Mouse (Mus musculus) CH12.LX (cell line): Measurements from ENCODE around the gene Gm7579. TPM values are rescaled to one million over a fixed set of nuclear protein-coding genes. Genes with fewer than 3 reads are reported as not detected.
"Not testable (repeated sequence)": the region's sequence is repeated elsewhere in the genome, so short reads cannot be mapped to it uniquely, and the experiment has no call there.

Source experiments
- DNase-seq: peaks from one replicate; pipeline ENCODE4 v3.0.0-alpha.2; 2013; ENCODE audit errors: extremely low read depth
- H3K27ac ChIP-seq: 2 replicates; pipeline ENCODE4 v1.5.1; 2012; ENCODE audit warnings: low read depth, mild to moderate bottlenecking, control low read depth, moderate library complexity; ENCODE audit not compliant: insufficient read depth
- H3K27me3 ChIP-seq: replicated peaks from 2 replicates; pipeline ENCODE3; 2012; ENCODE audit warnings: inconsistent platforms
- H3K36me3 ChIP-seq, 2 experiments: replicated peaks in 1 of 2; 2 replicates each; pipeline versions ENCODE3 to v1.6.1; 2012; ENCODE audit warnings: inconsistent platforms in 1 of 2, low read length in 1 of 2, mild to moderate bottlenecking in 1 of 2, mixed read lengths in 1 of 2, moderate library complexity in 1 of 2; ENCODE audit not compliant: control insufficient read depth in 1 of 2, insufficient read depth in 1 of 2
- H3K4me1 ChIP-seq, 2 experiments: 2 replicates each; pipeline ENCODE4 v1.6.1; 2012; ENCODE audit warnings: inconsistent platforms in 1 of 2, moderate library complexity in 1 of 2; ENCODE audit not compliant: insufficient read depth in 2 of 2, control insufficient read depth in 1 of 2
- H3K4me2 ChIP-seq: 2 replicates; pipeline ENCODE4 v1.6.1; 2012; ENCODE audit warnings: low read depth, mild to moderate bottlenecking, control low read depth; ENCODE audit not compliant: poor library complexity, insufficient read depth, severe bottlenecking
- H3K4me3 ChIP-seq, 3 experiments: fragments of 150-350 bp in 1 of 3; sonication (generic) in 1 of 3; replicated peaks in 1 of 3; 2 replicates each; pipeline versions ENCODE3 to v1.5.1; 2011 to 2012; ENCODE audit warnings: low read depth in 2 of 3, low read length in 2 of 3, mild to moderate bottlenecking in 2 of 3, moderate library complexity in 2 of 3, control low read depth in 1 of 3, improper control_type of control experiment in 1 of 3, inconsistent platforms in 1 of 3, mixed read lengths in 1 of 3; ENCODE audit not compliant: poor library complexity in 1 of 3
- H3K79me2 ChIP-seq: replicated peaks from 2 replicates; pipeline ENCODE4 v1.6.1; 2012; ENCODE audit warnings: mild to moderate bottlenecking, moderate library complexity; ENCODE audit not compliant: control insufficient read depth, poor library complexity, insufficient read depth, severe bottlenecking; ENCODE audit errors: extremely low read depth
- H3K9ac ChIP-seq: 2 replicates; pipeline ENCODE4 v1.6.1; 2012; ENCODE audit warnings: low read depth, mild to moderate bottlenecking, control low read depth, moderate library complexity; ENCODE audit not compliant: insufficient read depth
- H3K9me3 ChIP-seq: replicated peaks from 2 replicates; pipeline ENCODE3; 2012; ENCODE audit warnings: low read length, inconsistent platforms, mixed read lengths
- CTCF ChIP-seq, 2 experiments: IDR thresholded peaks in 1 of 2; conservative IDR thresholded peaks in 1 of 2; 2 replicates each; pipeline ENCODE4 v1.5.1; 2011 to 2012; ENCODE audit warnings: low read depth in 2 of 2, low read length in 2 of 2, improper control_type of control experiment in 1 of 2, inconsistent platforms in 1 of 2, mild to moderate bottlenecking in 1 of 2, moderate library complexity in 1 of 2
- EP300 ChIP-seq: IDR thresholded peaks from 2 replicates; pipeline ENCODE4 v1.6.1; 2011; ENCODE audit warnings: low read length, improper control_type of control experiment
- IRF4 ChIP-seq: IDR thresholded peaks from 2 replicates; pipeline ENCODE4 v1.6.1; 2014; ENCODE audit warnings: low read depth, mild to moderate bottlenecking, inconsistent platforms, low read length, improper control_type of control experiment
- JUND ChIP-seq: conservative IDR thresholded peaks from 2 replicates; pipeline ENCODE4 v1.6.1; 2011; ENCODE audit warnings: low read depth, low read length, improper control_type of control experiment
- MAZ ChIP-seq: IDR thresholded peaks from 2 replicates; pipeline ENCODE4 v1.6.1; 2012; ENCODE audit warnings: low read depth, mild to moderate bottlenecking, inconsistent platforms, low read length, improper control_type of control experiment, moderate library complexity
- NELFE ChIP-seq: IDR thresholded peaks from 2 replicates; pipeline ENCODE4 v1.6.1; 2011; ENCODE audit warnings: low read depth, low read length, improper control_type of control experiment
- RAD21 ChIP-seq: IDR thresholded peaks from 2 replicates; pipeline ENCODE4 v1.6.1; 2011; ENCODE audit warnings: low read depth, mild to moderate bottlenecking, low read length, improper control_type of control experiment, moderate library complexity
- SMC3 ChIP-seq: IDR thresholded peaks from 2 replicates; pipeline ENCODE4 v1.6.1; 2011; ENCODE audit warnings: low read depth, low read length, improper control_type of control experiment
- USF2 ChIP-seq: conservative IDR thresholded peaks from 2 replicates; pipeline ENCODE4 v1.6.1; 2011; ENCODE audit warnings: low read depth, low read length, improper control_type of control experiment
- ZC3H11A ChIP-seq: IDR thresholded peaks from 2 replicates; pipeline ENCODE4 v1.6.1; 2012; ENCODE audit warnings: low read depth, mild to moderate bottlenecking, inconsistent platforms, low read length, improper control_type of control experiment
- dilution Hi-C: fragments of 300-500 bp; cut with MboI; formaldehyde crosslinking; loops from 2 replicates; pipeline ENCODE4 v1.14.3; 2020; ENCODE audit warnings: low sequenced_read_pairs; ENCODE audit not compliant: extremely low pct_unique_long_range_greater_than_20kb, extremely low pct_ligation_motif_present
- in situ Hi-C: fragments of 300-500 bp; cut with MboI; formaldehyde crosslinking; loops from 3 replicates; pipeline ENCODE4 v1.14.3; 2019; ENCODE audit warnings: low sequenced_read_pairs, low pct_ligation_motif_present, low pct_unique_long_range_greater_than_20kb, mixed read lengths
- polyA plus RNA-seq: library from polyadenylated mRNA; unstranded; fragments of >175 nt; gene quantifications from 2 replicates; pipeline ENCODE4 v1.2.1, GENCODE M21; 2012; ENCODE audit warnings: low read depth; ENCODE audit not compliant: insufficient read length
- total RNA-seq, 2 experiments: library from RNA; depleted of rRNA; stranded (reverse); fragments of 300-350 nt in 1 of 2; fragments of >200 nt in 1 of 2; gene quantifications; 2 replicates each; pipeline ENCODE4 v1.2.3; 2012 to 2014

Gene Gm7579
- total and polyA plus RNA-seq, 3 experiments, result not detected

DNA sequence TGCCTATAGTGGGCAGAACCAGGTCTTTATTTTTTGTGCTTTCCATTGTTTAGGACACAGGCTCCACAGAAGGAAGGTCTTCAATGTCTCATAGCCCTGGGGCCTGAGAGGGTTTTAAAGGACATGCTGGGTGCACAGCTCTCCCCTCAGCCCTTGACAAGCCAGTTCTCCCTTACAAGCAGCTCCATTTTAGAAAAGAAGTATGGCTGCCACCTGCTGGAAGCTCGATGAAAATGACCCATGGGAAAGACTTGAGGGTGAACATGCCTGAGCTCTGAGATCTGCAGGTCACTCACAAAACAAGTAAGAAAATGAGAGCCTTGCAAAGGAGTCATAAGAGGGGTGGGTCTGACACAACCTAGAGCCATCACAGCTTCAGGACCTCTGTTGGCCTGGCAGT, 38.2 kb downstream of the Gm7579 start:
- Histone ChIP-seq H3K9me3 (no peaks in the 10 kb centered on the region), H3K27ac (no peak overlapping the region), H3K36me3 (no peaks in the 10 kb centered on the region), H3K4me2 (no peak overlapping the region), H3K4me3 (no peak overlapping the region), H3K4me1 (no peaks in the 10 kb centered on the region), H3K27me3 (peaks cover 73% of the 10 kb centered on the region), H3K9ac (no peak overlapping the region), H3K79me2 (no peaks in the 10 kb centered on the region)
- dilution Hi-C loops (no loop called here), in situ Hi-C loops (no loop called here)
- TF ChIP-seq CTCF (conservative IDR thresholded peaks at IDR 0.05 in 1 of 2, IDR thresholded peaks at IDR 0.05 in 1 of 2; ENCODE audit: low read depth in 2 of 2, low read length in 2 of 2) (peak in 1 of 2 experiments; percentile 67; a peak in 2 of 4 replicates), JUND (no peak), SMC3 (peak; percentile 39; the same call in 1 of the 2 replicates), RAD21 (peak; percentile 42), ZC3H11A (no peak)
- DNase-seq, result peak; percentile 16

DNA sequence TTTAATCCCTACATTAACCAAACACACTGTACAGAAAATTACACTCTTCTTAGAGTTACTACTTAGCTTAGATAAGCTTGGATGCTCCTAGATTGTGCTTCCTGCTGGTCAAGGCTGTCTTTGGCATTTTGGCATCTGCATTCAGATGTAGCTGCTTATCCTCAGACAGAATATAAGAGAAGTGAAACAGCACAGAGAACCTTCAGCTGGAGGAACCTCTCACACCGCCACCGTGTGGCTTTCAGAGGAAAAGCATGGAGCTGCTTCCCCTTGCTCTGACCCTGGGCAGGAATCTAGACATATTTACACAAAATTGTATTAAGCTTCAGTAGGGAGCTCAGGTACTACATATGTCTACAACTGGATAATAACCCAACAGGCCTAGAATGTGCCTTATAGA, 43.9 kb downstream of the Gm7579 start:
- Histone ChIP-seq H3K4me2 (no peak overlapping the region), H3K9me3 (no peaks in the 10 kb centered on the region), H3K27ac (no peak overlapping the region), H3K9ac (no peak overlapping the region), H3K27me3 (peaks cover 42% of the 10 kb centered on the region), H3K79me2 (no peaks in the 10 kb centered on the region), H3K36me3 (no peaks in the 10 kb centered on the region), H3K4me3 (no peak overlapping the region), H3K4me1 (no peaks in the 10 kb centered on the region; a peak in 1 of 4 replicates)
- dilution Hi-C loops, result no loop called here
- in situ Hi-C loops, result no loop called here
- TF ChIP-seq NELFE (0 out of 2 replicates have a peak, but pooled peaks have one; percentile 23), USF2 (no peak), CTCF (conservative IDR thresholded peaks at IDR 0.05 in 1 of 2, IDR thresholded peaks at IDR 0.05 in 1 of 2; ENCODE audit: low read depth in 2 of 2, low read length in 2 of 2) (peak; percentile 22 to 76), IRF4 (0 out of 2 replicates have a peak, but pooled peaks have one; percentile 64), EP300 (peak; percentile 45; the same call in 1 of the 2 replicates), SMC3 (peak; percentile 53), MAZ (no peak), RAD21 (peak; percentile 25)
- DNase-seq, result peak; percentile 36

DNA sequence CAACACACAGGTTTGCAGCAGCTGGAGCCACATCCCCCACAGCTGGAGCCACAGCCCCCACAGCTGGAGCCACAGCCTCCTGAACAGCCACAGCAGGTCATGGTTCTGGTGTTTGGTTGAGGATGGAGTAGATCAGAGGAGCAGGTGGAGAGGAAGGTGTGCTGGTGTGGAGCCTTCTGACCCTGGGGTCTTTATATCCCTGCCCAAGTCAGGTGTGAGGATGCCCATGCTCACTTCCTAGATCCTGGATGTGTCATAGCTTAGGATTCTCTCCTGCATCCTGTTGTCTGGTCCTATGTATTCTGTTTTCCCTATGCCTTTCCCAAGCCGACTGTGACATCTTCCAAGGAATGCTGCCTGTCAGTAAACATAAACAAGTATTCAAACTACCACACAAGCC, 46.6 kb downstream of the Gm7579 start, which contains the start of gene Gm2431:
Gene Gm2431, minus strand, starts transcription at position 101 of the 400 bp plus-strand sequence.
- in situ Hi-C loops, dilution Hi-C loops, H3K79me2 ChIP-seq: not testable (repeated sequence)

More for the DNA sequence above, 46.6 kb downstream of the Gm7579 start, which contains the start of gene Gm2431:
- not testable (repeated sequence) for H3K4me1 ChIP-seq, H3K9ac ChIP-seq, H3K36me3 ChIP-seq, H3K27ac ChIP-seq, H3K4me2 ChIP-seq, DNase-seq, H3K9me3 ChIP-seq, H3K4me3 ChIP-seq
- peaks cover 32% of the 10 kb centered on the region for H3K27me3 ChIP-seq

Other genes starting within 250 kb of the Gm7579 start
Only the 20 nearest of the 22 such genes appear.
- gene Mob2, start 150.8 kb upstream of the Gm7579 start, total RNA-seq (2012; rRNA removed), result 22.4 and 25.9 TPM in 2 replicates
- 30.5 and 33.2 TPM in 2 replicates for gene Mob2, start 150.8 kb upstream of the Gm7579 start, total RNA-seq (2014; rRNA removed)
- 26.3 and 27.3 TPM in 2 replicates for gene Mob2, start 150.8 kb upstream of the Gm7579 start, polyA plus RNA-seq
- 1.2 and 1.5 TPM in 2 replicates for gene Dusp8, start 116.0 kb upstream of the Gm7579 start, total RNA-seq (2012; rRNA removed)
- 0.07 and 0.17 TPM in 2 replicates for gene Dusp8, start 116.0 kb upstream of the Gm7579 start, total RNA-seq (2014; rRNA removed)
- gene Dusp8, start 116.0 kb upstream of the Gm7579 start, polyA plus RNA-seq, result 0.11 and 0.14 TPM in 2 replicates
- gene Gm45618, start 91.1 kb upstream of the Gm7579 start, total RNA-seq (2012; rRNA removed), result not detected in 2 replicates
- not detected in 2 replicates for gene Gm45618, start 91.1 kb upstream of the Gm7579 start, total RNA-seq (2014; rRNA removed)
- not detected in 2 replicates for gene Gm45618, start 91.1 kb upstream of the Gm7579 start, polyA plus RNA-seq
- gene Gm39115, start 75.8 kb upstream of the Gm7579 start, total RNA-seq (2012; rRNA removed), result not detected in 2 replicates
- not detected in 2 replicates for gene Gm39115, start 75.8 kb upstream of the Gm7579 start, total RNA-seq (2014; rRNA removed)
- not detected in 2 replicates for gene Gm39115, start 75.8 kb upstream of the Gm7579 start, polyA plus RNA-seq
- gene Gm45337, start 67.3 kb upstream of the Gm7579 start, total RNA-seq (2012; rRNA removed), result not detected in 2 replicates
- not detected in 2 replicates for gene Gm45337, start 67.3 kb upstream of the Gm7579 start, total RNA-seq (2014; rRNA removed)
- not detected in 2 replicates for gene Gm45337, start 67.3 kb upstream of the Gm7579 start, polyA plus RNA-seq
- gene Gm29735, start 54.7 kb upstream of the Gm7579 start, total RNA-seq (2012; rRNA removed), result not detected in 2 replicates
- not detected in 2 replicates for gene Gm29735, start 54.7 kb upstream of the Gm7579 start, total RNA-seq (2014; rRNA removed)
- not detected in 2 replicates for gene Gm29735, start 54.7 kb upstream of the Gm7579 start, polyA plus RNA-seq
- gene Gm4553, start 46.1 kb upstream of the Gm7579 start, total RNA-seq (2012; rRNA removed), result not detected in 2 replicates
- not detected in 2 replicates for gene Gm4553, start 46.1 kb upstream of the Gm7579 start, total RNA-seq (2014; rRNA removed)
- not detected in 2 replicates for gene Gm4553, start 46.1 kb upstream of the Gm7579 start, polyA plus RNA-seq
- not detected in 2 replicates for gene Krtap5-2, start 35.9 kb upstream of the Gm7579 start, total RNA-seq (2012; rRNA removed)
- not detected in 2 replicates for gene Krtap5-2, start 35.9 kb upstream of the Gm7579 start, total RNA-seq (2014; rRNA removed)
- not detected in 2 replicates for gene Krtap5-2, start 35.9 kb upstream of the Gm7579 start, polyA plus RNA-seq
- not detected in 2 replicates for gene Gm10153, start 21.5 kb upstream of the Gm7579 start, total RNA-seq (2012; rRNA removed)
- not detected in 2 replicates for gene Gm10153, start 21.5 kb upstream of the Gm7579 start, total RNA-seq (2014; rRNA removed)
- gene Gm10153, start 21.5 kb upstream of the Gm7579 start, polyA plus RNA-seq, result not detected in 2 replicates
- gene Krtap5-3, start 10.5 kb upstream of the Gm7579 start, total RNA-seq (2012; rRNA removed), result not detected in 2 replicates
- gene Krtap5-3, start 10.5 kb upstream of the Gm7579 start, total RNA-seq (2014; rRNA removed), result not detected in 2 replicates
- gene Krtap5-3, start 10.5 kb upstream of the Gm7579 start, polyA plus RNA-seq, result not detected in 2 replicates
- not detected in 2 replicates for gene Krtap5-5, start 18.1 kb downstream of the Gm7579 start, total RNA-seq (2012; rRNA removed)
- gene Krtap5-5, start 18.1 kb downstream of the Gm7579 start, total RNA-seq (2014; rRNA removed), result not detected in 2 replicates
- gene Krtap5-5, start 18.1 kb downstream of the Gm7579 start, polyA plus RNA-seq, result not detected in 2 replicates
- gene Gm40460, start 29.2 kb downstream of the Gm7579 start, total RNA-seq (2012; rRNA removed), result not detected in 2 replicates
- gene Gm40460, start 29.2 kb downstream of the Gm7579 start, total RNA-seq (2014; rRNA removed), result not detected in 2 replicates
- gene Gm40460, start 29.2 kb downstream of the Gm7579 start, polyA plus RNA-seq, result not detected in 2 replicates
- not detected in 2 replicates for gene Gm2431, start 46.5 kb downstream of the Gm7579 start, total RNA-seq (2012; rRNA removed)
- not detected in 2 replicates for gene Gm2431, start 46.5 kb downstream of the Gm7579 start, total RNA-seq (2014; rRNA removed)
- not detected in 2 replicates for gene Gm2431, start 46.5 kb downstream of the Gm7579 start, polyA plus RNA-seq
- gene Gm4559, start 62.5 kb downstream of the Gm7579 start, total RNA-seq (2012; rRNA removed), result not detected in 2 replicates
- gene Gm4559, start 62.5 kb downstream of the Gm7579 start, total RNA-seq (2014; rRNA removed), result not detected in 2 replicates
- not detected in 2 replicates for gene Gm4559, start 62.5 kb downstream of the Gm7579 start, polyA plus RNA-seq
- not detected in 2 replicates for gene Krtap5-1, start 85.3 kb downstream of the Gm7579 start, total RNA-seq (2012; rRNA removed)
- not detected in 2 replicates for gene Krtap5-1, start 85.3 kb downstream of the Gm7579 start, total RNA-seq (2014; rRNA removed)
- not detected in 2 replicates for gene Krtap5-1, start 85.3 kb downstream of the Gm7579 start, polyA plus RNA-seq
- gene Krtap5-4, start 91.7 kb downstream of the Gm7579 start, total RNA-seq (2012; rRNA removed), result not detected in 2 replicates
- not detected in 2 replicates for gene Krtap5-4, start 91.7 kb downstream of the Gm7579 start, total RNA-seq (2014; rRNA removed)
- gene Krtap5-4, start 91.7 kb downstream of the Gm7579 start, polyA plus RNA-seq, result not detected in 2 replicates
- not detected in 2 replicates for gene Ifitm10, start 161.9 kb downstream of the Gm7579 start, total RNA-seq (2012; rRNA removed)
- not detected in 2 replicates for gene Ifitm10, start 161.9 kb downstream of the Gm7579 start, total RNA-seq (2014; rRNA removed)
- not detected in 2 replicates for gene Ifitm10, start 161.9 kb downstream of the Gm7579 start, polyA plus RNA-seq
- gene Gm49369, start 170.8 kb downstream of the Gm7579 start, total RNA-seq (2012; rRNA removed), result 8.4 TPM in 1 of 2 replicates, not detected in the other
- not detected in 2 replicates for gene Gm49369, start 170.8 kb downstream of the Gm7579 start, total RNA-seq (2014; rRNA removed)
- gene Gm49369, start 170.8 kb downstream of the Gm7579 start, polyA plus RNA-seq, result 5.2 and 38.7 TPM in 2 replicates
- gene Ctsd, start 176.2 kb downstream of the Gm7579 start, total RNA-seq (2012; rRNA removed), result 100 and 107 TPM in 2 replicates
- 54.2 and 61.2 TPM in 2 replicates for gene Ctsd, start 176.2 kb downstream of the Gm7579 start, total RNA-seq (2014; rRNA removed)
- 97.6 and 104 TPM in 2 replicates for gene Ctsd, start 176.2 kb downstream of the Gm7579 start, polyA plus RNA-seq
- gene Syt8, start 223.0 kb downstream of the Gm7579 start, total RNA-seq (2012; rRNA removed), result not detected in 2 replicates
- gene Syt8, start 223.0 kb downstream of the Gm7579 start, total RNA-seq (2014; rRNA removed), result not detected in 2 replicates
- gene Syt8, start 223.0 kb downstream of the Gm7579 start, polyA plus RNA-seq, result not detected in 2 replicates